Comparison of ENCODE assay signal across 7 mouse cellular contexts in genomic region chr6:49227184-49227735, GRCm38 (mm10). TPM values are rescaled to one million over a fixed set of nuclear protein-coding genes. Genes with fewer than 3 reads are reported as not detected.
DNase-seq lines count a peak whose midpoint lies in the region; ATAC-seq and TF ChIP-seq lines count a peak whose summit lies in the region.

No protein-coding gene starts in this region.

- peak; percentile 53; the same call in 1 of the 2 replicates for ATAC-seq in neural tube, embryonic 11.5 days (ENCODE audit: insufficient read depth, low FRiP score, low TSS enrichment)
- peak; percentile 87 for ATAC-seq in common myeloid progenitor, adult 5-6 weeks (replicated peaks; ENCODE audit: low read depth, poor library complexity, severe bottlenecking)
- peak; percentile 67; the same call in 1 of the 2 replicates for ATAC-seq in heart, postnatal 0 days (ENCODE audit: insufficient read depth, low read depth)
- ATAC-seq in liver, embryonic 12.5 days = peak; percentile 66; the same call in 1 of the 2 replicates
- ATAC-seq in stomach, postnatal 0 days (ENCODE audit: low FRiP score, low TSS enrichment) = 0 out of 2 replicates have a peak, but pooled peaks have one; percentile 53

- no peak overlapping the region for H3K27ac ChIP-seq in neural tube, embryonic 11.5 days (ENCODE audit: low read depth, low read length)
- no peak overlapping the region for H3K27ac ChIP-seq in heart, postnatal 0 days (ENCODE audit: low read depth)
- H3K27ac ChIP-seq in liver, embryonic 12.5 days = no peak overlapping the region
- no peak overlapping the region for H3K27ac ChIP-seq in stomach, postnatal 0 days (replicated peaks)

- WGBS in neural tube, embryonic 11.5 days = 7% methylated on average over 15 of the region's 15 CpGs
- 8% methylated on average over 15 of the region's 15 CpGs for WGBS in heart, postnatal 0 days
- 7% methylated on average over 15 of the region's 15 CpGs for WGBS in liver, embryonic 12.5 days (ENCODE audit: insufficient replicate concordance)
- 11% methylated on average over 15 of the region's 15 CpGs for WGBS in stomach, postnatal 0 days

- TF ChIP-seq CTCF in heart, postnatal 0 days (IDR thresholded peaks at IDR 0.05; ENCODE audit: low read depth) = peak; percentile 33
- peak; percentile 69 for TF ChIP-seq CTCF in stomach, postnatal 0 days (IDR thresholded peaks at IDR 0.05; ENCODE audit: low read depth)

- no peaks in the 10 kb centered on the region for H3K27me3 ChIP-seq in neural tube, embryonic 11.5 days (ENCODE audit: control insufficient read depth, insufficient read depth, low read length)
- H3K27me3 ChIP-seq in heart, postnatal 0 days (ENCODE audit: control insufficient read depth, insufficient read depth, low read length) = peaks cover 14% of the 10 kb centered on the region; the same call in 1 of the 2 replicates
- no peaks in the 10 kb centered on the region for H3K27me3 ChIP-seq in liver, embryonic 12.5 days (replicated peaks)
- no peaks in the 10 kb centered on the region for H3K27me3 ChIP-seq in stomach, postnatal 0 days (ENCODE audit: control insufficient read depth, insufficient read depth, low read length)

- no peak overlapping the region for H3K4me3 ChIP-seq in neural tube, embryonic 11.5 days (ENCODE audit: low read depth, low read length)
- no peak overlapping the region; the same call in 1 of the 2 replicates for H3K4me3 ChIP-seq in heart, postnatal 0 days (ENCODE audit: low read depth, low read length)
- no peak overlapping the region; the same call in 1 of the 2 replicates for H3K4me3 ChIP-seq in liver, embryonic 12.5 days
- no peak overlapping the region for H3K4me3 ChIP-seq in stomach, postnatal 0 days (ENCODE audit: low read depth, low read length)

- no peaks in the 10 kb centered on the region for H3K9me3 ChIP-seq in neural tube, embryonic 11.5 days (ENCODE audit: control insufficient read depth, low read length)
- H3K9me3 ChIP-seq in heart, postnatal 0 days (replicated peaks; ENCODE audit: control insufficient read depth, low read length) = no peaks in the 10 kb centered on the region
- no peaks in the 10 kb centered on the region for H3K9me3 ChIP-seq in liver, embryonic 12.5 days (replicated peaks)
- no peaks in the 10 kb centered on the region for H3K9me3 ChIP-seq in stomach, postnatal 0 days (ENCODE audit: control insufficient read depth, low read length)

- H3K9ac ChIP-seq in neural tube, embryonic 11.5 days (ENCODE audit: low read length) = no peak overlapping the region
- H3K9ac ChIP-seq in heart, postnatal 0 days (replicated peaks; ENCODE audit: low read depth, low read length) = no peak overlapping the region
- H3K9ac ChIP-seq in liver, embryonic 12.5 days = 0 out of 2 replicates have a peak overlapping the region, but pooled peaks have one; percentile 36
- no peak overlapping the region for H3K9ac ChIP-seq in stomach, postnatal 0 days (ENCODE audit: low read length)

- H3K36me3 ChIP-seq in neural tube, embryonic 11.5 days (ENCODE audit: control insufficient read depth, insufficient read depth, low read length) = no peaks in the 10 kb centered on the region
- H3K36me3 ChIP-seq in heart, postnatal 0 days (replicated peaks; ENCODE audit: control insufficient read depth, insufficient read depth, low read length) = no peaks in the 10 kb centered on the region
- no peaks in the 10 kb centered on the region for H3K36me3 ChIP-seq in liver, embryonic 12.5 days
- no peaks in the 10 kb centered on the region for H3K36me3 ChIP-seq in stomach, postnatal 0 days (ENCODE audit: control insufficient read depth, insufficient read depth, low read length)

- H3K4me2 ChIP-seq in neural tube, embryonic 11.5 days (ENCODE audit: low read depth) = no peak overlapping the region
- peak overlapping the region; percentile 30; the same call in 1 of the 2 replicates for H3K4me2 ChIP-seq in heart, postnatal 0 days (ENCODE audit: low read depth, low read length)
- peak overlapping the region; percentile 48 for H3K4me2 ChIP-seq in liver, embryonic 12.5 days
- H3K4me2 ChIP-seq in stomach, postnatal 0 days (replicated peaks; ENCODE audit: low read depth) = no peak overlapping the region

- TF ChIP-seq EP300 in heart, postnatal 0 days (IDR thresholded peaks at IDR 0.05; ENCODE audit: low read depth) = no peak
- TF ChIP-seq EP300 in stomach, postnatal 0 days (optimal IDR thresholded peaks at IDR 0.05) = no peak

- peak; percentile 69 for DNase-seq in neural tube, embryonic 11.5 days (ENCODE audit: low spot score)
- DNase-seq in neural tube, embryonic 10.5 days (ENCODE audit: extremely low spot score, low spot score) = no peak
- no peak for DNase-seq in heart, postnatal 0 days (ENCODE audit: low spot score)
- DNase-seq in stomach, postnatal 0 days (ENCODE audit: low spot score) = peak; percentile 72
- DNase-seq in gastrocnemius, postnatal 25 days = no peak

- H3K4me1 ChIP-seq in neural tube, embryonic 11.5 days (ENCODE audit: control insufficient read depth, insufficient read depth, low read length) = peaks cover 3% of the 10 kb centered on the region; the same call in 1 of the 2 replicates
- 0 out of 2 replicates have a peak, but pooled peaks cover 3% of the 10 kb centered on the region for H3K4me1 ChIP-seq in heart, postnatal 0 days (ENCODE audit: control insufficient read depth, insufficient read depth)
- H3K4me1 ChIP-seq in liver, embryonic 12.5 days = peaks cover 9% of the 10 kb centered on the region; the same call in 1 of the 2 replicates
- H3K4me1 ChIP-seq in stomach, postnatal 0 days (replicated peaks; ENCODE audit: control insufficient read depth, insufficient read depth) = no peaks in the 10 kb centered on the region

RNA-seq across cellular contexts. Expression of gene Igf2bp3, which starts 12.5 kb away (rescaled TPM):
- polyA plus RNA-seq in neural tube, embryonic 11.5 days (2014; fragmentation: Nextera tagmentation; extraction: Ambion mirVana) = 129 and 130 TPM in 2 replicates
- 0.18 and 0.19 TPM in 2 replicates for total RNA-seq in common myeloid progenitor, adult 5-6 weeks (2017)
- total RNA-seq in heart, postnatal 0 days (2014; rRNA removed; ENCODE audit: low replicate concordance) = 9.4 and 21.5 TPM in 2 replicates
- 19.0 and 21.0 TPM in 2 replicates for polyA plus RNA-seq in heart, postnatal 0 days (2015; fragmentation: Nextera tagmentation; extraction: Ambion mirVana)
- 32.0 and 33.7 TPM in 2 replicates for polyA plus RNA-seq in liver, embryonic 12.5 days (2016; fragmentation: Nextera tagmentation; extraction: Ambion mirVana)
- 40.7 and 43.6 TPM in 2 replicates for polyA plus RNA-seq in stomach, postnatal 0 days (2015; fragmentation: Nextera tagmentation; extraction: Ambion mirVana)
- under 1 TPM; 0.15 to 0.29 TPM for total RNA-seq in gastrocnemius, postnatal 25 days (2021)

RNA-seq across cellular contexts. Expression of gene Tra2a, which starts 36.6 kb away (rescaled TPM):
- polyA plus RNA-seq in neural tube, embryonic 11.5 days (2014; fragmentation: Nextera tagmentation; extraction: Ambion mirVana) = 50.0 and 54.7 TPM in 2 replicates
- 160 and 162 TPM in 2 replicates for total RNA-seq in common myeloid progenitor, adult 5-6 weeks (2017)
- 33.6 and 41.8 TPM in 2 replicates for total RNA-seq in heart, postnatal 0 days (2014; rRNA removed; ENCODE audit: low replicate concordance)
- 26.0 and 32.5 TPM in 2 replicates for polyA plus RNA-seq in heart, postnatal 0 days (2015; fragmentation: Nextera tagmentation; extraction: Ambion mirVana)
- 57.7 and 63.0 TPM in 2 replicates for polyA plus RNA-seq in liver, embryonic 12.5 days (2016; fragmentation: Nextera tagmentation; extraction: Ambion mirVana)
- polyA plus RNA-seq in stomach, postnatal 0 days (2015; fragmentation: Nextera tagmentation; extraction: Ambion mirVana) = 34.6 and 35.4 TPM in 2 replicates
- 10 to 100 TPM; 15.8 to 18.6 TPM for total RNA-seq in gastrocnemius, postnatal 25 days (2021)

Comparison
In these comparisons a context has a peak if more than half of its experiments do, and no peak if none do; other contexts are left out.
1. DNase-seq: peak in neural tube, embryonic 11.5 days (single experiment) and stomach, postnatal 0 days (single experiment); none in neural tube, embryonic 10.5 days (single experiment), heart, postnatal 0 days (single experiment) and gastrocnemius, postnatal 25 days (single experiment).
2. H3K4me2 ChIP-seq: peak in heart, postnatal 0 days (single experiment) and liver, embryonic 12.5 days (single experiment); none in neural tube, embryonic 11.5 days (single experiment) and stomach, postnatal 0 days (single experiment).
3. Peak in every context shown above with its lines, with median percentiles within 50 percentile points of each other: ATAC-seq.